Mouse (Mus musculus) ES-E14 (cell line): ENCODE results near the gene Cdc6.

Experiments used
- HCFC1 ChIP-seq: IDR thresholded peaks from 2 replicates; pipeline ENCODE4 v1.6.1; 2012; ENCODE audit warnings: low read length, inconsistent platforms, borderline replicate concordance; ENCODE audit not compliant: insufficient read depth
- MAFK ChIP-seq: IDR thresholded peaks from 2 replicates; pipeline ENCODE4 v1.6.1; 2014; ENCODE audit warnings: mild to moderate bottlenecking, low read depth, low read length, inconsistent platforms; ENCODE audit not compliant: insufficient read depth

GRCm38 (mm10) chr11:98933151-98933550, 25.6 kb downstream of the Cdc6 start:
- no peak for TF ChIP-seq MAFK
- no peak for TF ChIP-seq HCFC1
